Mouse (Mus musculus): ENCODE data around the gene Tefm.
A peak's percentile ranks its signal among the peaks of the same experiment; 100 is the strongest.
"Not testable (repeated sequence)": the region's sequence is repeated elsewhere in the genome, so short reads cannot be mapped to it uniquely, and the experiment has no call there.

Gene Tefm

DNA sequence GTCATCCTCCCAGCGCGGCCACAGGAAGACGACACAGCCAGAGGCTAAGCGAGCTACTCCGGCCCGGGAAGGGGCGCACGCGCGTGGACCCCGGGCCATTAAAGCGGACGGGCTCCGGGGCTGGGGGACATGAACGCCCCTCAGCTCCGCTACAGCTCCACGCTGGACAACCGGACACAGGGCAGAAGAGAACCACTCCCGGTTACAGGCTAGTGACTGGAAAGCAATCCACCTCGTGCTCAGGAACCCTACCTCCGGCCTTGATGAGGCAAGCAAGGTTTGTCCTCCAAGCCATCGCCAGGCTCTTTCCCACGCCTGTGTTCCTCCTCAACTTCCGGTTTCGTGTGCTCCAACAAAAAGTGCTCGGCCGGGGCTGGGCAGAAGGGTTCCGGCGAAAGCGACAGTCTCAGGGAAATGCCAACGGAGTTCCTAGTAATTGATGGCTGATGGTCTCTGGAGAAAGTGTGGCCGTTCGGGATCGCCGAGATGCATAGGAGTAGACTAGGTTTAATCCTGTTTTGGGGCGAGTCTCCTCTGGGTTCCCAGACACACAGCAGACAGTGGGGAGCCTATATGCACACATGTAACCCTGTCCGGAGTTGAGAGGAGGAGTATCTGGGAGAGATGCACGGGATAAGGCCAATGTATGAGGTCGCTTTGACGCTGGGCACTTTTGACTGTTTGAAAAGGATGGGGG lies at the start of gene Tefm:
Gene Tefm (minus strand): TSS at position 351 of the 697 bp plus-strand sequence.
- peak; percentile 87 for DNase-seq

GRCm38 (mm10) chr11:80190280-80190679 lies 48.3 kb upstream of the Tefm start:
- DNase-seq: no peak

GRCm38 (mm10) chr11:80185441-80185976 lies 43.5 kb upstream of the Tefm start:
- not testable (repeated sequence) for DNase-seq

DNA sequence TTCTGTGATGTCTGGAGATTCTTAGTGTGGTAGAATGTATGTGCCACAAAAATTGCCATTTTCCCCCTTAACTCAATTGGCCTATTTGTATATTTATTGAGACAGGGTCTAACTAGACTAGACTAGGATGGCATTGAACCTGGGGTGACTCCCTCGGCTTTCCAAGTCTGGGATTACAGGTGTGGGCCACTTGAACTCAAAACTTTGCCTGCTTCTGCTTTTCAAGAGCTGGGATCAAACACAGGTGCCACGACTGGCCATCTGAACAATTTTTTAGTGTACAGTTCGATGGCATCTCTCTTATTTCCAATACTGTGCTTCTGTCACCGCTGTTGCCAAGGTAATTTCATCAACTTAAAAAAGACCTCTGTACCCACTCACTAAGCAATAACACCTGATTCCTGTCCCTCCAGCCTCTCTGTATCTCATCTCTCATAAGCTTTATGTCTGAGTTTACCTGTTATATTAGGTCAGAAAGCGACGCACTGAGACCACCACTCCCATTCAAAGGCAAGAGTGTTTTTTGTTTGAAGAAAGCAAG lies 42.6 kb upstream of the Tefm start:
- DNase-seq: no peak

- DNase-seq: peak; percentile 81
Measured at GRCm38 (mm10) chr11:80183705-80184255, 41.8 kb upstream of the Tefm start, which contains the start of gene Rnf135. Gene Rnf135, plus strand, starts transcription at chr11:80183851.

- DNase-seq: not testable (repeated sequence)
Measured at GRCm38 (mm10) chr11:80183054-80183704, 41.2 kb upstream of the Tefm start.

DNA sequence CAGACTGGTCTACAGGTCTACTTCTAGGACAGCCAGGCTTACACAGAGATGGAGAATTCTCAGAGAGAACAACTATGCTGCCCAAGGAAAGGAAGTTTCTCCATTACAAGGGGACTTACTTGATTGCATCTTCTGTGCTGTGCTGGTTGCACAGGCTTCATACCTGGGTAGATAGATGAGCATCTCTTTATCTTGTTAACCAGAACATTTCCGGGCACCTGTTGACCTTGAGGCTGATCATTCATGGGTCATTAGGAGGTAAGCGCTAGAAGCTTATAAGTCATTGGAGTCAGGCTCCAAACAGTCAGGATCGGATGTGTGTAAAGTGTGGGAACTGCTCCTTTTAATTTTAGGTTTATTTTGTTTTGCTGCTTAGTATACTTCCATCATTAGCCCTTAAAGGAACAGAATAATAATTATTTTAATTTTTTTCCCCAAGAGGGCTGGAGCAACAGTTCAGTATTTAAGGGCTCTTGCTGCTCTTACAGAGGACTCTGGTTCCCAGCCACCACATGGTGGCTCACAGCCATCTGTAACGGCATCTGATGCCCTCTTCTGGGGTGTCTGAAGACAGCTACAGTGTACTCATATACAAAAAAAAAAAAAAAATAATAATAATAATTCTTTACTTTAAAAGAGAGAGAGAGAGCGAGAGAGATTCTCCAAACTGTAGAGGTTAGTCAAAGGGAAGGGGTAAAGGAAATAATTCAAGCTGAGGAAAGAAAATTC lies 39.2 kb upstream of the Tefm start:
- DNase-seq: no peak

GRCm38 (mm10) chr11:80178316-80178715 lies 36.3 kb upstream of the Tefm start:
- no peak for DNase-seq

DNA sequence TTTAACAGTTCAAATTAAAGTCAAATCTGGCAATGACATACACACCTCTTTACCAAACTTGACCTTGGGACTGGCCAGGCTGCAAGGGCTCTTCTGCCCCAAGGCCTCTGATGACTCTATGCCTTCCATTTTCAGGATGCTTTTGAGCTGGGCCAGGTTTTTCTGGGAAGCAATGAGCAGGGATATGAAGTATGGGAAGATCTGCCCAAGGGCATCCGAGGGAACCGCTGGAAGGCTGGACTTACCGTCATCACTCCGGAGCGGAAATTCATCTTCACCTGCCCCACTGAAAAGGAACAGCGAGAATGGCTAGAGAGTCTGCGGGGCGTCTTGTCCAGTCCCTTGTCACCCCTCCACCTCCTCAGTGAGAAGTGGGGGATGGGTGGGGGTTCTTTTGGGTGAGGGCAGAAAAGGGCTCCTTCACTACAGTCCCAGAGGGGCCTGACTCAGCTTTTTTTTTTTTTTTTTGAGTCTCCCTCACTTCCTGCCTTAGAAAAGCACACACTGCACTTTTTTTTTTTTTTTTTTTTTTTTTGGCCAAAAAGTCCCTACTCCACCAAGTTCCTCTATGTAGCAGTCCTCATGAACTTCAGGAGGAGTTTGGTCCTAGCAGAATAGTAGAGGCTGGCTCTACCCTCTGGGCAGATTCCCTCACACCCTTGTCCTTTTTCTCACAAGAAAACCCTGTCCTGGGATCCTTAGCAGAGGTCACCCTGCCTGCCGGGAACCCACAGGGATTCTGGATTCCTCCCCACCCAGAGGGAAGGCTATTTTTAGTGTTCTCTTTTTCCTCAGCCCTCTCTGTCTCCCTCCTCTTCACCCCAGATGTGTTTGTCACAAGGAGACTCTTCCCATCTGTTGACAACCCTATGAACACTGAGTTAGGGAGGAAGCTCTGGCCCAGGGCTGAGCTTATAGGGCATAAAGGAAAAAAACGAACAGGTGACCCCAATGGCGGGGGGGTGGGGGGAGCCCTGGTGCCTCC lies 35.2 kb upstream of the Tefm start:
- DNase-seq: no peak

- DNase-seq: no peak
Measured at GRCm38 (mm10) chr11:80173963-80174670, 32.1 kb upstream of the Tefm start.

DNA sequence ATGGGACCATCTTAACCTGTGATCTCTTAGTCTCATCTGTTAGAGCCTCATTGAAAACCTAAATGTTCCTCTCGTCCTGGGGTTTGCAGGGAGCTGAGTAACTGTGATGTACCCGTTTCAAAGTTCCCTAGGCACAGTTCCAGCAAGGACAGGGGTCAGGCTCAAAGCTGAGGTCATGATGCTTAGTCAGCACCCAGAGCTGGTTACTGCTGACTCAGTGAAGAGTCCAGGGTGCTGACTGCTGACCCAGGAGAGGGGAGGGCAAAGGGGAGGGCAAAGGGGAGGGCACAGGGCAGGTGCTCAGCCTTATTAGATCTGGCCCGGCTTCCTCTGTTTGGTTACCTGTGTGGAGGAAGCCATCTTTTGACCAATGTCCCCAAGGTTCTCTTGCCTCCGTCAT lies 29.9 kb upstream of the Tefm start:
- DNase-seq: no peak

GRCm38 (mm10) chr11:80170351-80170750 lies 28.4 kb upstream of the Tefm start:
- no peak for DNase-seq

GRCm38 (mm10) chr11:80169629-80170028 lies 27.7 kb upstream of the Tefm start:
- DNase-seq: no peak

GRCm38 (mm10) chr11:80168611-80169249 lies 26.8 kb upstream of the Tefm start:
- no peak for DNase-seq

DNA sequence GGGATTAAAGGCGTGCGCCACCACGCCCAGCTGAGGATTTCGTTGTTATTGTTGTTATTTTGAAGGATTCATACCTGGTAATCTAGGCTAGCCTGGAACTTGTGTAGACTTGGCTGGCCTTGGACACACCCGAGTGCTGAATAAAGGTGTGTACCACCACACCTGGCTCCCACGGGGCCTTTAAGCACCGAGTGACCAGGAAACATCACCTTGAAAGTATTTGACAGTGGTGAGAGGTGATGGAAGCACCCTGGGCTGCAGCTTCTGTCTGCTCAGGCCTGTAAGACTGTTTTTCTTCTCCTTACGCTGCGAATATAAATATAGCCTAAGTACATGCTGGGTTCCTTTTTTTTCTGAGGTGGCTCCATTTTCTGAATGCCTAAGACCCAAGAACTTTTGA lies 26.1 kb upstream of the Tefm start:
- DNase-seq: no peak

GRCm38 (mm10) chr11:80164224-80164623 lies 22.2 kb upstream of the Tefm start:
- DNase-seq: no peak

GRCm38 (mm10) chr11:80163362-80164116 lies 21.6 kb upstream of the Tefm start:
- DNase-seq: no peak

DNA sequence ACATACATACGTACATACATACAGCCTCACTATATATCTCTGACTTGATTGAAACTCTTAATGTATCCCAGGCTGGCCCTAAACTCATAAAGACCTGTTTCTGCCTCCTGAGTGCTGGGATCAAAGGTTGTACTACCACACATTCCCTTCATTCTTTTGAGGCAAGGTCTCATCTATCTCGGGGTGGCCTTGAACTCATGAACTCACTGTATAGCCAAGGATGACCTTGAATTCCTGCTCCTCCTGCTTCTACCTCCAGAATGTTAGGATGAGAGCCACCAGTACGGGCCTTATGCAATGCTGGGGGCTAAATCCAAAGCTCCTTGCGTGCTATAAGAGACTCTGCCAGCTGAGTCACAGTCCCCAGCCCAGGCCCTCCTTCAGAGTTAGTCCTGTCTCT lies 19.1 kb upstream of the Tefm start:
- DNase-seq: no peak

GRCm38 (mm10) chr11:80159018-80159417 lies 17.0 kb upstream of the Tefm start:
- DNase-seq: no peak

- DNase-seq: no peak
Measured at GRCm38 (mm10) chr11:80156841-80157240, 14.9 kb upstream of the Tefm start.
